Comparison of ENCODE assay signal across 9 mouse cellular contexts in genomic region chr8:121573275-121573674, GRCm38 (mm10). TPM values are rescaled to one million over a fixed set of nuclear protein-coding genes. Genes with fewer than 3 reads are reported as not detected.
DNase-seq lines count a peak whose midpoint lies in the region; ATAC-seq lines count a peak whose summit lies in the region.
"Had no signal": no experiment of that assay in that cellular context is flagged by ENCODE, and none has a peak within 500 bp of the region (broad histone marks: within the 10 kb centered on the region; RNA-seq: fewer than 3 reads in every experiment).

No protein-coding gene starts in this region.

- no peaks in the 10 kb centered on the region for H3K27me3 ChIP-seq in midbrain, embryonic 11.5 days (ENCODE audit: control insufficient read depth, insufficient read depth, low read length)
- H3K27me3 ChIP-seq in midbrain, embryonic 10.5 days (ENCODE audit: low read depth, poor library complexity, severe bottlenecking), result no peaks in the 10 kb centered on the region
- no peaks in the 10 kb centered on the region for H3K27me3 ChIP-seq in forebrain, embryonic 13.5 days

- no peaks in the 10 kb centered on the region for H3K36me3 ChIP-seq in midbrain, embryonic 11.5 days (ENCODE audit: control insufficient read depth, insufficient read depth, low read length)
- H3K36me3 ChIP-seq in midbrain, embryonic 10.5 days, result peaks cover 3% of the 10 kb centered on the region; the same call in 1 of the 2 replicates
- 0 out of 2 replicates have a peak, but pooled peaks cover 3% of the 10 kb centered on the region for H3K36me3 ChIP-seq in forebrain, embryonic 13.5 days (ENCODE audit: poor library complexity, severe bottlenecking)

- no peaks in the 10 kb centered on the region for H3K9me3 ChIP-seq in midbrain, embryonic 11.5 days (ENCODE audit: control insufficient read depth, low read length)
- no peaks in the 10 kb centered on the region for H3K9me3 ChIP-seq in midbrain, embryonic 10.5 days (replicated peaks)
- H3K9me3 ChIP-seq in forebrain, embryonic 13.5 days (replicated peaks), result no peaks in the 10 kb centered on the region

- no peak overlapping the region for H3K9ac ChIP-seq in midbrain, embryonic 11.5 days (ENCODE audit: low read length)
- H3K9ac ChIP-seq in forebrain, embryonic 13.5 days, result no peak overlapping the region

- peaks cover 15% of the 10 kb centered on the region for H3K4me1 ChIP-seq in midbrain, embryonic 11.5 days (ENCODE audit: control insufficient read depth, insufficient read depth, low read length)
- peaks cover 54% of the 10 kb centered on the region for H3K4me1 ChIP-seq in midbrain, embryonic 10.5 days
- peaks cover 28% of the 10 kb centered on the region for H3K4me1 ChIP-seq in forebrain, embryonic 13.5 days

- H3K27ac ChIP-seq in midbrain, embryonic 11.5 days (ENCODE audit: low read depth, low read length), result no peak overlapping the region
- H3K27ac ChIP-seq in midbrain, embryonic 10.5 days (replicated peaks), result no peak overlapping the region
- no peak overlapping the region for H3K27ac ChIP-seq in forebrain, embryonic 13.5 days

- 0 out of 2 replicates have a peak, but pooled peaks have one; percentile 19 for ATAC-seq in midbrain, embryonic 11.5 days (ENCODE audit: low FRiP score)
- ATAC-seq in monocyte, adult 5-6 weeks (replicated peaks; ENCODE audit: insufficient number of reproducible peaks, low FRiP score, low TSS enrichment, poor library complexity, severe bottlenecking), result peak; percentile 46
- ATAC-seq in forebrain, embryonic 13.5 days, result no peak

- DNase-seq in midbrain, embryonic 11.5 days (ENCODE audit: low spot score, missing footprints), result no peak
- DNase-seq in midbrain, embryonic 10.5 days (ENCODE audit: low spot score), result no peak
- peak; percentile 89 for DNase-seq in adrenal gland, postnatal 10 days
- peak; percentile 64 to 73 for DNase-seq in gastrocnemius, postnatal 36 days
- peak; percentile 58 to 70 for DNase-seq in kidney, postnatal 36 days
- no peak for DNase-seq in frontal cortex, adult 2 months (ENCODE audit: extremely low spot score in 1 of 2, low spot score in 1 of 2)

- intact Hi-C loops in gastrocnemius, postnatal 36 days (cut with DNase I), result no loop called here

- no peak overlapping the region for H3K4me3 ChIP-seq in midbrain, embryonic 11.5 days (ENCODE audit: low read depth, low read length)
- H3K4me3 ChIP-seq in midbrain, embryonic 10.5 days, result no peak overlapping the region
- no peak overlapping the region for H3K4me3 ChIP-seq in forebrain, embryonic 13.5 days

- WGBS in midbrain, embryonic 11.5 days, result 69% methylated on average over 3 of the region's 3 CpGs
- WGBS in midbrain, embryonic 10.5 days, result 69% methylated on average over 3 of the region's 3 CpGs
- 37% methylated on average over 3 of the region's 3 CpGs for WGBS in forebrain, embryonic 13.5 days

- H3K4me2 ChIP-seq in midbrain, embryonic 11.5 days, result no peak overlapping the region
- no peak overlapping the region for H3K4me2 ChIP-seq in forebrain, embryonic 13.5 days

RNA-seq across cellular contexts. Expression of gene Fbxo31, which starts 5.3 kb away (rescaled TPM):
- polyA plus RNA-seq in midbrain, embryonic 11.5 days (2014; fragmentation: Nextera tagmentation; extraction: Ambion mirVana), result 11.0 and 16.3 TPM in 2 replicates
- 14.8 TPM in 2 replicates for polyA plus RNA-seq in midbrain, embryonic 10.5 days (2016; fragmentation: Nextera tagmentation; extraction: Ambion mirVana)
- total RNA-seq in adrenal gland, postnatal 10 days (2021), result 10 to 100 TPM; 33.6 to 43.8 TPM
- total RNA-seq in gastrocnemius, postnatal 36 days (2021), result 100 to 1,000 TPM; 100 to 124 TPM
- total RNA-seq in monocyte, adult 5-6 weeks (2017), result 3.8 to 7.4 TPM (median 5.3 TPM) in 3 replicates
- 70.9 and 77.2 TPM in 2 replicates for polyA plus RNA-seq in frontal cortex, adult 2 months (2012; rRNA removed)
- 18.6 and 19.1 TPM in 2 replicates for polyA plus RNA-seq in forebrain, embryonic 13.5 days (2015; fragmentation: Nextera tagmentation; extraction: Ambion mirVana)

RNA-seq across cellular contexts. Expression of gene Map1lc3b, which starts 16.9 kb away (rescaled TPM):
- polyA plus RNA-seq in midbrain, embryonic 11.5 days (2014; fragmentation: Nextera tagmentation; extraction: Ambion mirVana), result 282 and 283 TPM in 2 replicates
- polyA plus RNA-seq in midbrain, embryonic 10.5 days (2016; fragmentation: Nextera tagmentation; extraction: Ambion mirVana), result 208 and 250 TPM in 2 replicates
- total RNA-seq in adrenal gland, postnatal 10 days (2021), result 100 to 1,000 TPM; 132 to 152 TPM
- total RNA-seq in gastrocnemius, postnatal 36 days (2021), result 100 to 1,000 TPM; 133 to 158 TPM
- 141 to 166 TPM (median 161 TPM) in 3 replicates for total RNA-seq in monocyte, adult 5-6 weeks (2017)
- 128 and 152 TPM in 2 replicates for polyA plus RNA-seq in frontal cortex, adult 2 months (2012; rRNA removed)
- polyA plus RNA-seq in forebrain, embryonic 13.5 days (2015; fragmentation: Nextera tagmentation; extraction: Ambion mirVana), result 310 and 325 TPM in 2 replicates

RNA-seq across cellular contexts. Expression of gene 1700018B08Rik, which starts 29.2 kb away (rescaled TPM):
- not detected in 2 replicates for polyA plus RNA-seq in midbrain, embryonic 11.5 days (2014; fragmentation: Nextera tagmentation; extraction: Ambion mirVana)
- polyA plus RNA-seq in midbrain, embryonic 10.5 days (2016; fragmentation: Nextera tagmentation; extraction: Ambion mirVana), result not detected in 2 replicates
- total RNA-seq in adrenal gland, postnatal 10 days (2021), result not detected
- total RNA-seq in gastrocnemius, postnatal 36 days (2021), result not detected
- not detected in 3 replicates for total RNA-seq in monocyte, adult 5-6 weeks (2017)
- not detected in 2 replicates for polyA plus RNA-seq in frontal cortex, adult 2 months (2012; rRNA removed)
- polyA plus RNA-seq in forebrain, embryonic 13.5 days (2015; fragmentation: Nextera tagmentation; extraction: Ambion mirVana), result not detected in 2 replicates
- polyA plus RNA-seq: limb, embryonic 11.5 days had no signal

Comparison
In these comparisons a context has a peak if more than half of its experiments do, and no peak if none do; other contexts are left out.
1. DNase-seq: peak in adrenal gland, postnatal 10 days (single experiment), gastrocnemius, postnatal 36 days (2 of 2) and kidney, postnatal 36 days (2 of 2); none in midbrain, embryonic 11.5 days (single experiment), midbrain, embryonic 10.5 days (single experiment) and frontal cortex, adult 2 months (0 of 2).